Mouse (Mus musculus) megakaryocyte, adult 5-6 weeks (primary cell): ENCODE results near the gene Slc22a12. TPM values are rescaled to one million over a fixed set of nuclear protein-coding genes. Genes with fewer than 3 reads are reported as not detected.
A peak's percentile ranks its signal among the peaks of the same experiment; 100 is the strongest.

Experiments
- ATAC-seq: 2 replicates; pipeline ENCODE4 v1.8.0; 2016; ENCODE audit warnings: mild to moderate bottlenecking, inconsistent platforms; ENCODE audit not compliant: poor library complexity, severe bottlenecking
- total RNA-seq, 2 experiments: library from RNA; stranded (forward) in 1 of 2; stranded (reverse) in 1 of 2; fragments of 153-499, 151-499 nt in 1 of 2; fragments of 221-1000, 200-1000 nt in 1 of 2; gene quantifications; 2 replicates each; pipeline versions ENCODE4 v1.2.3 to v1.2.4; 2015 to 2017

Slc22a12 gene
- total RNA-seq, 2 experiments from 2014 or later = not detected

DNA sequence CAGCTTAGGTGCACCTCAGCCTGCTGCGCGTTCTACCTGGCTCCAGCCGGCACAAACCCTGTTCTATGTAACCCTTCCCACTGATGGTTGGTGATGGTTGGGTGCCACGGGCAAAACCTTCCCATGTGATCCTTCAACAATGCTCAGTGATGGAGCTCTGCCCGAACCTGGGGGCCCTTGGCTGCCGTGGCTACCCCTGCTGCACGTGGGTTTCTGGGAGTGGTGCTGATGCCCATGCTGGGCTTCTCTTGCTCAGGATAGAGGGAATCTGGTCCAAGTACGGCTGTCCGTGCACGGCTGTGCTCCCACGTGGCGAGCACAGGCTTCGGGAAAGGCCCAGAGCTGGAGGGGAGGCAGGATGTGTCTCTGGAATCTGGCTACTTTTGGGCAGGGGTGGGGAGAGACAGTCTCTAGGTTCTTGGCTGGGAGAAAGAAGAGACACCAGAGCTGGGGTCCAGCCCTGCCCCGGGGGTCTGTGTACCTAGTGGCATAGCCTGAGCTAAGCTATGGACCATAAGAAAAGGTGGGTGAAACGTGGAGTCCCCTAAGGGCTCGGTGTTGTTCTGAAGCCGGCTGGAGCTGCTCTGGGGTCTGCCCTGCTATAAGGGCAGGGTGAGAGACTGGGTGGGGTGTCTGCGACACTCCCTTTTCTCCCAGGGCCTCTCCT lies 48.2 kb downstream of the Slc22a12 start:
- ATAC-seq = no peak

DNA sequence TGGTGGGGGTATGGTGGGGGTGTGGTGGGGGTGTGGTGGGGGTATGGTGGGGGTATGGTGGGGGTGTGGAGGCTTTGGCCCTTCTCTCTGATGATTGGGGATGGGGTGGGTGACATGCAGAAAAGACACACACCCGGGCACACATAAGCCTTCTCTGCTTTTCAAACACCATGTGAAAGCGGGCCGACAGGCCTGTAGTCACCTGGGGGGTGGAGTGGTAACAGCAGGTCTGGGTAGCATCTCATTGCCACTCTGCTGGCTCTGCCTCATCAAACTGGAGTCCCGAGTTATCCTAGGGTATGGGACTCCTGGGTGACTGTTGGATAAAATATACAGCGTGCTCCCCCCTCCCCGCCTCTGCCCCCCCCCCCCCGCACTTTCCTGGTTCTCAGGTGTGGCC lies 48.8 kb downstream of the Slc22a12 start:
- ATAC-seq = no peak

DNA sequence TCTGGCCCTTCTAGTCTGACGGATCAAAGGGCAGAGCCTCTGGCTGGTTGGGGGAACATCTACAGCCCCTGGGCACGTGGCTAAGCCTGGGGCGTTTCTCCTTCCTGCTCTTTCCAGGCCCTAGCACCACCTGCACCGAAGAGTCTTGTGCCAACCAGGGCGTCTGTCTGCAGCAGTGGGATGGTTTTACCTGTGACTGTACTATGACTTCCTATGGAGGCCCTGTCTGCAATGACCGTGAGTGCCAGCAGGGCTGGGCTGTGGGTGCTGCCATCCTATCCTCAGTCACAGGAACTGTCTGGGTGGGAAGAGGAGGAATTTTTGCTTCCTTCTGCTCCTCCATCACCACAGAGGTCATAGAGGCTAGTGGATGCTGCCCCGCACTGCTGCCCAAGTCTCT lies 49.6 kb downstream of the Slc22a12 start:
- no peak for ATAC-seq

DNA sequence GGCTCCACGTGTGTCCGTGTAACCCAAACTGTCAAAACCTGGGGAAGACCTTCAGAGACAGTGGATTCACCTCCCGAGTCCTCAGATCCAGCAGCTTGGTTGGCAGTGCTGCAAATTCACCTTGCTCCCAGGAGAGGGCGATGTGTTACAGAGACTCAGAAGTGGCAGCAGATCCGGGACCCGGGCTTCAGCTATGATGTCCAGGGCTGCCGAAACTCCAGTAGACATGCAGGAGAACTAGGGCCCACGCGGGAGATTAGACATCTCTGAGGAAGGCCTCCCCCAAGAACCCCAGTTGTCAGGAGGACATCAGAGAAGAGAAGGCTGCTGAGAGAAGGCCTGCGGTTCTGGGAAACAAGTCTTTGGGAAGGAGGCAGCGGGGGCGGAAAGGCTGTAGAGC lies 50.7 kb downstream of the Slc22a12 start:
- no peak for ATAC-seq

DNA sequence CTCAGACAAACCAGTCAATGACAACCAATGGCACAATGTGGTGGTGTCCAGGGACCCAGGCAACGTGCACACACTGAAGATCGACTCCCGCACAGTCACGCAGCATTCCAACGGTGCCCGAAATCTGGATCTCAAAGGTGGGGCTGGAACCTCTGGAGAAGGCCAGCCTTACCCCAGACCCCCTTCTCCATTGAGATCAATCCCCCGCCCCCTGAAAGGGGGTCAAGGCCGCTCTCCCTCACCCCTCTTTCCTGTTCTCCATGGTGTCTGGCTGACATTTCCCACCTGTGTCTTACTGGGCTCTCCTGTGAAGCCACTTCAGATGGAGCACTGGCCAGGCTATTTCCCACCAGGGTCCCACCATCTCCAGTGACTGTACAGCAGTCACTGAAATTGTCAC lies 51.3 kb downstream of the Slc22a12 start:
- no peak for ATAC-seq

DNA sequence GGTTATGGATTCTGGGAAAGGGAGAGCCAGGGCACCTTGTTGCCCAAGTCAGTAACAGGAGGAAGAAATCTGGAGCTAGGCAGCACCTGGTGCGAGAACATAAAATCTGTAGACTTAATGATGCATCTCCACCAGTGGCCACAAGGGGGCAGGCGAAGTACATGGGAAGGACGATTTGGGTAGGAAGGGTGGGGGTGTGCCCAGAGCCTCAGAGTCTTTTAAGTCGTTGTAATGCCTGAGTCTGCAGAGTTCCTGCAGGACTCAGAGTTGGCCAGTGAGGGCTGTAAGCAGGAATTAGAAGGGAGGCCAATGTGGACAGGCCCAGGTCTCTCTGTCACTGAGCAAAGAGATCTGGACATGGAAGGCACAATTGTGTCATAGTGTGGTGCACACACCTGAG lies 53.8 kb downstream of the Slc22a12 start:
- peak; percentile 70 for ATAC-seq

Other genes starting within 250 kb of the Slc22a12 start
- 0.56 and 0.68 TPM in 2 replicates for gene Cdc42bpg, start 236.6 kb downstream of the Slc22a12 start, total RNA-seq (2015)
- 0.88 and 1.3 TPM in 2 replicates for gene Cdc42bpg, start 236.6 kb downstream of the Slc22a12 start, total RNA-seq (2017)
- gene Men1, start 208.1 kb downstream of the Slc22a12 start, total RNA-seq (2015) = 15.1 and 16.6 TPM in 2 replicates
- 19.2 and 20.7 TPM in 2 replicates for gene Men1, start 208.1 kb downstream of the Slc22a12 start, total RNA-seq (2017)
- 35.0 and 43.3 TPM in 2 replicates for gene Map4k2, start 201.9 kb downstream of the Slc22a12 start, total RNA-seq (2015)
- 66.3 and 79.6 TPM in 2 replicates for gene Map4k2, start 201.9 kb downstream of the Slc22a12 start, total RNA-seq (2017)
- gene Sf1, start 179.3 kb downstream of the Slc22a12 start, total RNA-seq (2015) = 164 and 205 TPM in 2 replicates
- 179 and 212 TPM in 2 replicates for gene Sf1, start 179.3 kb downstream of the Slc22a12 start, total RNA-seq (2017)
- 0.80 and 3.2 TPM in 2 replicates for gene Pygm, start 158.6 kb downstream of the Slc22a12 start, total RNA-seq (2015)
- 0.11 and 0.12 TPM in 2 replicates for gene Pygm, start 158.6 kb downstream of the Slc22a12 start, total RNA-seq (2017)
- gene Rasgrp2, start 143.7 kb downstream of the Slc22a12 start, total RNA-seq (2015) = 213 and 232 TPM in 2 replicates
- 195 and 214 TPM in 2 replicates for gene Rasgrp2, start 143.7 kb downstream of the Slc22a12 start, total RNA-seq (2017)
- gene Nrxn2, start 124.3 kb downstream of the Slc22a12 start, total RNA-seq (2015) = 0.21 TPM in 1 of 2 replicates, not detected in the other
- gene Nrxn2, start 124.3 kb downstream of the Slc22a12 start, total RNA-seq (2017) = not detected in 2 replicates